Mouse (Mus musculus): ENCODE measurements around the gene Pla1a.

The Pla1a gene

GRCm38 (mm10) chr16:38389284-38389893, 43.6 kb downstream of the Pla1a start:
- in situ Hi-C loops (cut with MboI, MseI), result no loop called here

- in situ Hi-C loops (cut with MboI, MseI), result no loop called here
Measured at GRCm38 (mm10) chr16:38388757-38389156, 44.2 kb downstream of the Pla1a start.

GRCm38 (mm10) chr16:38387389-38387788, 45.6 kb downstream of the Pla1a start:
- in situ Hi-C loops (cut with MboI, MseI), result no loop called here

GRCm38 (mm10) chr16:38385700-38386099, 47.2 kb downstream of the Pla1a start:
- in situ Hi-C loops (cut with MboI, MseI), result no loop called here

- in situ Hi-C loops (cut with MboI, MseI), result no loop called here
Measured at GRCm38 (mm10) chr16:38385184-38385634, 47.7 kb downstream of the Pla1a start.

GRCm38 (mm10) chr16:38383683-38384082, 49.3 kb downstream of the Pla1a start:
- in situ Hi-C loops (cut with MboI, MseI), result no loop called here

- in situ Hi-C loops (cut with MboI, MseI), result no loop called here
Measured at GRCm38 (mm10) chr16:38379926-38380325, 53.0 kb downstream of the Pla1a start.

- in situ Hi-C loops (cut with MboI, MseI), result no loop called here
Measured at GRCm38 (mm10) chr16:38379493-38379892, 53.5 kb downstream of the Pla1a start.

- in situ Hi-C loops (cut with MboI, MseI), result no loop called here
Measured at GRCm38 (mm10) chr16:38379088-38379487, 53.9 kb downstream of the Pla1a start.

GRCm38 (mm10) chr16:38378591-38378990, 54.4 kb downstream of the Pla1a start:
- in situ Hi-C loops (cut with MboI, MseI), result no loop called here

- in situ Hi-C loops (cut with MboI, MseI), result no loop called here
Measured at GRCm38 (mm10) chr16:38377546-38377945, 55.4 kb downstream of the Pla1a start.

- in situ Hi-C loops (cut with MboI, MseI), result no loop called here
Measured at GRCm38 (mm10) chr16:38376841-38377249, 56.1 kb downstream of the Pla1a start.

- in situ Hi-C loops (cut with MboI, MseI), result no loop called here
Measured at GRCm38 (mm10) chr16:38376163-38376840, 56.6 kb downstream of the Pla1a start.

GRCm38 (mm10) chr16:38375182-38375581, 57.8 kb downstream of the Pla1a start:
- in situ Hi-C loops (cut with MboI, MseI), result no loop called here

- in situ Hi-C loops (cut with MboI, MseI), result no loop called here
Measured at GRCm38 (mm10) chr16:38374379-38375140, 58.4 kb downstream of the Pla1a start.

GRCm38 (mm10) chr16:38373941-38374340, 59.0 kb downstream of the Pla1a start:
- in situ Hi-C loops (cut with MboI, MseI), result no loop called here

- in situ Hi-C loops (cut with MboI, MseI), result no loop called here
Measured at GRCm38 (mm10) chr16:38373439-38373838, 59.5 kb downstream of the Pla1a start.

- in situ Hi-C loops (cut with MboI, MseI), result no loop called here
Measured at GRCm38 (mm10) chr16:38372876-38373275, 60.1 kb downstream of the Pla1a start.

- in situ Hi-C loops (cut with MboI, MseI), result no loop called here
Measured at GRCm38 (mm10) chr16:38371705-38372296, 61.1 kb downstream of the Pla1a start.

GRCm38 (mm10) chr16:38370633-38371374, 62.1 kb downstream of the Pla1a start:
- in situ Hi-C loops (cut with MboI, MseI), result no loop called here

- in situ Hi-C loops (cut with MboI, MseI), result loop anchor here (5.0 kb wide), 1 partner anchor 57 kb away; no protein-coding TSS in a partner anchor
Measured at GRCm38 (mm10) chr16:38369992-38370484, 62.9 kb downstream of the Pla1a start.
